Mouse (Mus musculus): Measurements from ENCODE around the gene Gigyf2.

The Gigyf2 gene

GRCm38 (mm10) chr1:87326742-87327163 is at the start of gene Gigyf2:
Gene Gigyf2, plus strand, starts transcription at chr1:87326998.
- peak; percentile 96 for DNase-seq

GRCm38 (mm10) chr1:87280281-87280680 is 46.5 kb upstream of the Gigyf2 start:
- DNase-seq, result no peak

- DNase-seq, result no peak
Measured at GRCm38 (mm10) chr1:87281599-87282412, 45.0 kb upstream of the Gigyf2 start.

GRCm38 (mm10) chr1:87282413-87282788 is 44.4 kb upstream of the Gigyf2 start:
- DNase-seq, result no peak

- DNase-seq, result no peak
Measured at GRCm38 (mm10) chr1:87283410-87283960, 43.3 kb upstream of the Gigyf2 start.

GRCm38 (mm10) chr1:87287105-87287504 is 39.7 kb upstream of the Gigyf2 start:
- no peak for DNase-seq

GRCm38 (mm10) chr1:87291416-87291815 is 35.4 kb upstream of the Gigyf2 start:
- DNase-seq, result no peak

- DNase-seq, result peak; percentile 21
Measured at GRCm38 (mm10) chr1:87292420-87293190, 34.2 kb upstream of the Gigyf2 start.

- no peak for DNase-seq
Measured at GRCm38 (mm10) chr1:87294063-87294710, 32.6 kb upstream of the Gigyf2 start.

GRCm38 (mm10) chr1:87294951-87295350 is 31.8 kb upstream of the Gigyf2 start:
- DNase-seq, result no peak

- DNase-seq, result no peak
Measured at GRCm38 (mm10) chr1:87297346-87297925, 29.4 kb upstream of the Gigyf2 start.

GRCm38 (mm10) chr1:87300360-87301286 is 26.2 kb upstream of the Gigyf2 start:
- no peak for DNase-seq

- no peak for DNase-seq
Measured at GRCm38 (mm10) chr1:87301971-87302370, 24.8 kb upstream of the Gigyf2 start.

- DNase-seq, result no peak
Measured at GRCm38 (mm10) chr1:87308952-87309351, 17.8 kb upstream of the Gigyf2 start.

GRCm38 (mm10) chr1:87309621-87310020 is 17.2 kb upstream of the Gigyf2 start:
- no peak for DNase-seq

GRCm38 (mm10) chr1:87312681-87313080 is 14.1 kb upstream of the Gigyf2 start:
- DNase-seq, result no peak

GRCm38 (mm10) chr1:87313116-87313515 is 13.7 kb upstream of the Gigyf2 start:
- DNase-seq, result no peak

GRCm38 (mm10) chr1:87313843-87314570 is 12.8 kb upstream of the Gigyf2 start:
- DNase-seq, result no peak

- DNase-seq, result no peak
Measured at GRCm38 (mm10) chr1:87315431-87315830, 11.4 kb upstream of the Gigyf2 start.

- no peak for DNase-seq
Measured at GRCm38 (mm10) chr1:87315894-87316293, 10.9 kb upstream of the Gigyf2 start.

- DNase-seq, result peak; percentile 15
Measured at GRCm38 (mm10) chr1:87316672-87317071, 10.1 kb upstream of the Gigyf2 start.

Data from lung, postnatal 14 days (tissue).